9 mouse cellular contexts compared by ENCODE assay signal in genomic region chr13:49381230-49381629, GRCm38 (mm10). TPM values are rescaled to one million over a fixed set of nuclear protein-coding genes. Genes with fewer than 3 reads are reported as not detected.
DNase-seq lines count a peak whose midpoint lies in the region; ATAC-seq and TF ChIP-seq lines count a peak whose summit lies in the region.
"Had no signal": no experiment of that assay in that cellular context is flagged by ENCODE, and none has a peak within 500 bp of the region (broad histone marks: within the 10 kb centered on the region; RNA-seq: fewer than 3 reads in every experiment).

No protein-coding gene starts in this region.

- peak; percentile 85 for TF ChIP-seq CTCF in ES-Bruce4 (IDR thresholded peaks at IDR 0.05; ENCODE audit: low read depth, low read length)
- TF ChIP-seq CTCF in lung, embryonic 14.5 days (IDR thresholded peaks at IDR 0.05; ENCODE audit: low read depth) = peak; percentile 96
- TF ChIP-seq CTCF in olfactory bulb, adult 2 months (IDR thresholded peaks at IDR 0.05; ENCODE audit: insufficient read depth, low read depth, low read length) = peak; percentile 95

- no peak overlapping the region for H3K27ac ChIP-seq in ES-Bruce4 (ENCODE audit: insufficient read depth, low read length)
- no peak overlapping the region for H3K27ac ChIP-seq in forebrain, embryonic 14.5 days (ENCODE audit: low read depth, low read length)
- peak overlapping the region; percentile 43; the same call in 1 of the 2 replicates for H3K27ac ChIP-seq in lung, embryonic 14.5 days (ENCODE audit: low read depth)
- peak overlapping the region; percentile 15 for H3K27ac ChIP-seq in olfactory bulb, adult 2 months (ENCODE audit: insufficient read depth, low read depth, low read length)
- H3K27ac ChIP-seq: macrophage had no signal

- H3K4me1 ChIP-seq in ES-Bruce4 (ENCODE audit: control insufficient read depth, insufficient read depth, low read length) = no peaks in the 10 kb centered on the region
- no peaks in the 10 kb centered on the region for H3K4me1 ChIP-seq in forebrain, embryonic 14.5 days (ENCODE audit: control insufficient read depth, insufficient read depth, low read length)
- H3K4me1 ChIP-seq in lung, embryonic 14.5 days (ENCODE audit: insufficient read depth) = no peaks in the 10 kb centered on the region
- H3K4me1 ChIP-seq in olfactory bulb, adult 2 months (ENCODE audit: control insufficient read depth, insufficient read depth, low read length) = peaks cover 2% of the 10 kb centered on the region; the same call in 1 of the 2 replicates

- peak; percentile 65 for DNase-seq in c-Kit-positive CD71-positive TER-119-negative erythroid progenitor cells, embryonic 14.5 days (ENCODE audit: low read depth)
- DNase-seq in forebrain, embryonic 14.5 days (ENCODE audit: low spot score) = peak; percentile 78
- peak; percentile 93 to 98 for DNase-seq in heart, postnatal 36 days
- peak; percentile 59 to 82 for DNase-seq in layer of hippocampus, adult 18-20 months (ENCODE audit: low spot score in 2 of 2)
- peak; percentile 91 for DNase-seq in lung, embryonic 14.5 days
- peak; percentile 66 to 75 for DNase-seq in thymus, adult 18-20 months

- no peaks in the 10 kb centered on the region for H3K27me3 ChIP-seq in ES-Bruce4 (ENCODE audit: control insufficient read depth, insufficient read depth, low read length, poor library complexity, severe bottlenecking)
- H3K27me3 ChIP-seq in forebrain, embryonic 14.5 days (replicated peaks; ENCODE audit: control insufficient read depth, insufficient read depth, low read length) = no peaks in the 10 kb centered on the region
- no peaks in the 10 kb centered on the region for H3K27me3 ChIP-seq in lung, embryonic 14.5 days (ENCODE audit: insufficient read depth, low read length)

- intact Hi-C loops in heart, postnatal 36 days (cut with DNase I) = loop anchor here (1.0 to 5.0 kb wide), 3 partner anchors 42 to 164 kb away; partner anchors contain the start of gene Card19

- no peaks in the 10 kb centered on the region for H3K9me3 ChIP-seq in ES-Bruce4 (replicated peaks; ENCODE audit: control insufficient read depth, insufficient read depth, low read length, poor library complexity, severe bottlenecking)
- no peaks in the 10 kb centered on the region for H3K9me3 ChIP-seq in forebrain, embryonic 14.5 days (replicated peaks; ENCODE audit: control insufficient read depth, low read length)
- no peaks in the 10 kb centered on the region for H3K9me3 ChIP-seq in lung, embryonic 14.5 days (ENCODE audit: low read depth, low read length)

- no peak for TF ChIP-seq POLR2A in ES-Bruce4 (IDR thresholded peaks at IDR 0.05; ENCODE audit: insufficient read depth, low read length)
- no peak for TF ChIP-seq POLR2A in olfactory bulb, adult 2 months (IDR thresholded peaks at IDR 0.05; ENCODE audit: insufficient read depth, low read depth, low read length)

- no peak for TF ChIP-seq EP300 in ES-Bruce4 (IDR thresholded peaks at IDR 0.05; ENCODE audit: insufficient read depth, low read depth, low read length)

- H3K4me3 ChIP-seq in ES-Bruce4 (ENCODE audit: low read depth, low read length) = no peak overlapping the region
- no peak overlapping the region for H3K4me3 ChIP-seq in forebrain, embryonic 14.5 days (ENCODE audit: low read depth, low read length)
- H3K4me3 ChIP-seq in lung, embryonic 14.5 days (ENCODE audit: low read depth, low read length) = no peak overlapping the region
- H3K4me3 ChIP-seq in olfactory bulb, adult 2 months (ENCODE audit: insufficient read depth, low read depth, low read length) = no peak overlapping the region

- ATAC-seq in forebrain, embryonic 14.5 days = peak; percentile 50; the same call in 1 of the 2 replicates
- peak; percentile 65 for ATAC-seq in lung, embryonic 14.5 days (ENCODE audit: insufficient read depth)

- 29% methylated on average over 3 of the region's 3 CpGs for WGBS in forebrain, embryonic 14.5 days
- 20% methylated on average over 3 of the region's 3 CpGs for WGBS in lung, embryonic 14.5 days
- 19% methylated on average over 3 of the region's 3 CpGs for WGBS in olfactory bulb, adult 2 months

- no peak overlapping the region for H3K9ac ChIP-seq in ES-Bruce4 (ENCODE audit: low read depth, poor library complexity, severe bottlenecking)
- no peak overlapping the region for H3K9ac ChIP-seq in forebrain, embryonic 14.5 days (ENCODE audit: low read length)
- no peak overlapping the region for H3K9ac ChIP-seq in lung, embryonic 14.5 days

- 0 out of 2 replicates have a peak, but pooled peaks cover 6% of the 10 kb centered on the region for H3K36me3 ChIP-seq in ES-Bruce4 (ENCODE audit: control insufficient read depth, insufficient read depth, low read length, poor library complexity, severe bottlenecking)
- peaks cover 96% of the 10 kb centered on the region for H3K36me3 ChIP-seq in forebrain, embryonic 14.5 days (ENCODE audit: control insufficient read depth, insufficient read depth, low read length)
- peaks cover 96% of the 10 kb centered on the region for H3K36me3 ChIP-seq in lung, embryonic 14.5 days (ENCODE audit: insufficient read depth)

- no peak overlapping the region for H3K4me2 ChIP-seq in forebrain, embryonic 14.5 days (ENCODE audit: low read length)
- no peak overlapping the region for H3K4me2 ChIP-seq in lung, embryonic 14.5 days

RNA-seq across cellular contexts. Expression of gene Ippk, which starts 39.8 kb away (rescaled TPM):
- polyA plus RNA-seq in ES-Bruce4 (2011; ENCODE audit: insufficient read depth, insufficient read length, low read depth, missing spikeins) = 15.4 and 16.4 TPM in 2 replicates
- polyA plus RNA-seq in forebrain, embryonic 14.5 days (2014; fragmentation: Nextera tagmentation; extraction: Ambion mirVana) = 12.6 and 16.5 TPM in 2 replicates
- total RNA-seq in heart, postnatal 36 days (2021) = 1 to 10 TPM; 6.5 TPM
- total RNA-seq in layer of hippocampus, adult 18-20 months (2021) = 10 to 100 TPM; 33.5 to 37.1 TPM
- 16.1 and 19.5 TPM in 2 replicates for polyA plus RNA-seq in lung, embryonic 14.5 days (2014; fragmentation: Nextera tagmentation; extraction: Ambion mirVana)
- not detected in 2 replicates for polyA plus RNA-seq in olfactory bulb, adult 2 months (2012; ENCODE audit: insufficient read depth, insufficient read length, low replicate concordance, missing spikeins)

RNA-seq across cellular contexts. Expression of gene Bicd2, which starts 39.8 kb away (rescaled TPM):
- 15.3 and 16.1 TPM in 2 replicates for polyA plus RNA-seq in ES-Bruce4 (2011; ENCODE audit: insufficient read depth, insufficient read length, low read depth, missing spikeins)
- polyA plus RNA-seq in forebrain, embryonic 14.5 days (2014; fragmentation: Nextera tagmentation; extraction: Ambion mirVana) = 19.2 and 25.2 TPM in 2 replicates
- total RNA-seq in heart, postnatal 36 days (2021) = 10 to 100 TPM; 73.4 to 79.7 TPM
- total RNA-seq in layer of hippocampus, adult 18-20 months (2021) = 10 to 100 TPM; 53.4 to 54.2 TPM
- 33.7 and 36.7 TPM in 2 replicates for polyA plus RNA-seq in lung, embryonic 14.5 days (2014; fragmentation: Nextera tagmentation; extraction: Ambion mirVana)
- polyA plus RNA-seq in olfactory bulb, adult 2 months (2012; ENCODE audit: insufficient read depth, insufficient read length, low replicate concordance, missing spikeins) = 48.0 TPM in 1 of 2 replicates, not detected in the other

Comparison
In these comparisons a context has a peak if more than half of its experiments do, and no peak if none do; other contexts are left out.
1. H3K27ac ChIP-seq: peak in lung, embryonic 14.5 days (single experiment) and olfactory bulb, adult 2 months (single experiment); none in ES-Bruce4 (single experiment) and forebrain, embryonic 14.5 days (single experiment).
2. RNA of gene Ippk, which starts 39.8 kb away (polyA plus RNA-seq): 16.1 to 19.5 TPM in lung, embryonic 14.5 days, 15.4 to 16.4 TPM in ES-Bruce4 and 12.6 to 16.5 TPM in forebrain, embryonic 14.5 days; not detected in olfactory bulb, adult 2 months; every median in the first group is over 10 times any median in the second.
3. Peak in every context shown above with its lines, with median percentiles within 50 percentile points of each other: CTCF ChIP-seq and DNase-seq.